Mouse (Mus musculus) adrenal gland, postnatal 4 days (tissue): ENCODE data around the gene Adam11. TPM values are rescaled to one million over a fixed set of nuclear protein-coding genes. Genes with fewer than 3 reads are reported as not detected.

Source experiments
- DNase-seq, 2 experiments: peaks; one replicate each; pipeline ENCODE4 v3.0.0; 2021 to 2022; ENCODE audit warnings: low spot score in 2 of 2, mixed read lengths in 2 of 2
- total RNA-seq, 2 experiments: library from RNA; stranded (reverse); gene quantifications; 2 replicates each; pipeline ENCODE4 v1.2.3; 2021

Gene Adam11
- total RNA-seq, 2 experiments from 2014 or later, result 17.4 to 17.6 TPM

- no peak for DNase-seq
Measured at GRCm38 (mm10) chr11:102821231-102821630, 60.0 kb downstream of the Adam11 start.

- no peak for DNase-seq
Measured at GRCm38 (mm10) chr11:102826476-102826875, 65.2 kb downstream of the Adam11 start.

GRCm38 (mm10) chr11:102827097-102827496 is 65.9 kb downstream of the Adam11 start:
- DNase-seq, result no peak

Other genes starting within 250 kb of the Adam11 start
- 10 to 100 TPM; 41.5 to 45.8 TPM for gene Gpatch8, start 205.0 kb upstream of the Adam11 start, total RNA-seq
- gene Gm11627, start 182.0 kb upstream of the Adam11 start, total RNA-seq, result 1 to 10 TPM; 1.4 to 1.9 TPM
- 10 to 100 TPM; 11.9 to 16.3 TPM for gene Fzd2, start 157.0 kb upstream of the Adam11 start, total RNA-seq
- under 1 TPM in 1 of 2 experiments, not detected in 1; 0.11 TPM for gene Meioc, start 97.7 kb upstream of the Adam11 start, total RNA-seq
- 10 to 100 TPM; 24.2 to 31.2 TPM for gene Ccdc43, start 63.7 kb upstream of the Adam11 start, total RNA-seq
- 10 to 100 TPM; 39.6 to 40.2 TPM for gene Gjc1, start 58.3 kb downstream of the Adam11 start, total RNA-seq
- 1 to 10 TPM in 1 of 2 experiments, under 1 TPM in 1; 0.87 to 1.2 TPM for gene Higd1b, start 74.4 kb downstream of the Adam11 start, total RNA-seq
- 100 to 1,000 TPM; 116 to 119 TPM for gene Eftud2, start 119.5 kb downstream of the Adam11 start, total RNA-seq
- gene Ccdc103, start 119.8 kb downstream of the Adam11 start, total RNA-seq, result 1 to 10 TPM in 1 of 2 experiments, under 1 TPM in 1; 0.82 to 1.0 TPM
- gene Fam187a, start 123.7 kb downstream of the Adam11 start, total RNA-seq, result not detected
- 1 to 10 TPM; 1.1 to 1.3 TPM for gene Gfap, start 139.5 kb downstream of the Adam11 start, total RNA-seq
- gene Kif18b, start 163.7 kb downstream of the Adam11 start, total RNA-seq, result 10 to 100 TPM; 16.1 to 20.1 TPM
- 10 to 100 TPM; 52.6 to 56.8 TPM for gene C1ql1, start 185.2 kb downstream of the Adam11 start, total RNA-seq